Mouse (Mus musculus): ENCODE measurements around the gene Mpo. TPM values are rescaled to one million over a fixed set of nuclear protein-coding genes. Genes with fewer than 3 reads are reported as not detected.

Gene Mpo
- polyA plus RNA-seq, 1 experiment: 0.14 TPM

DNA sequence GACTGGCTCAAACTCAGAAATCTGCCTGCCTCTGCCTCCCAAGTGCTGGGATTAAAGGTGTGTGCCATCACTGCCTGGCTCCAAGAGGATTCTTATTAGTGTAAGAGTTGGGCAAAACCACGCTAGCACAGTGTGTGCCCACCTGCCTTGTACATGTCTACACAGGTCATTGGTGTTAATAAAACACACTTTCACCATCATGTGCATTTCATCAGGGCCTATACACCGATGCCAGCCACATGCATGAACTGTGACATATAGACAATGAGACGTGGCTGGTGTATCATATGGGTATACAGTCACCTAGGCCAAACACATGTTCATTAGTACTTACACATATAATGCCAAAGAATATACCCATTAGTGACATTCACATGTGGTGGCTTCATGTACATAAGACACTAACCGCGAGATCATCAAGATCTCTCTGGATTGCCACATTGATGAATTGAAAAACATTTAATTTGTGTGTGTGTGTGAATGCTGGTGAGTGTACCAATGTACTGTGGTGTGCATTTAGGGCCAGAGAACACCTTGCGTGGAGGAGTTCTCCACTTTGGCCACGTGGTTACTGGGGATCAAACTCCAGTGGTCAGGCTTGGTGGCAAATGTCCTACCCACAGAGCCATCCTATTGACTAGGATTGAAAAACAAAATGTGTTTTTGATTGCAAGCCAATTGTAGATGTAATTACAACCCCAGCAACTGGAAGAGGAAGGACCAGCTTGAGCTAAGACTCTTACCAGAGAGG lies 35.0 kb upstream of the Mpo start:
- no peak for DNase-seq (ENCODE audit: low read depth)

DNA sequence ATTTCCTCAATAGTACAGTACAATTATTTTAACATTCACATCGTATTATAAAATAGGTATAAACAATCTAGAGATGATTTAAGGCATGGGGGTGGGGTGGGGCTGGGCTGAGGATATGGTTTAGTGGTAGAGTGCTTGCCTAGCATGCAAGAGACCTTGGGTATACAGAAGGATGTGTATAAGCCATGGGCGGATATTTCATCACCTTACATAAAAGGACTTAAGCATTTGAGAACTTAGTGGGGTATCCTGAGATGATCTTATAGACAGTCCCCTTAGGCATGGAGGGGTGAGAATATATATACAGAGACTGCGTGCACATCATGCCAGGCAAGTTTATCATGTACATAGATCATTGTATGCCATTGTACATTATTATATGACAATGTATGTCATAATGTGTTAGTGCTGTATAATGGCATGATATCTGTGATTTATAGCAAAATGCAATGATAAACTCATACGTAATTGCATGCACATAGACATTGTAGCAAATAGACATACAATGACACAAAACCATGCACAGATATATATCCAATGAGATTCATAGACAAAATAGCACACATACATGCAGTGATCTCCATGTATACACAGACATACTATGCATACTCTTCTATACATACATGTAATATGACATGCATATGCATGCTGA lies 34.3 kb upstream of the Mpo start:
- DNase-seq (ENCODE audit: low read depth): no peak

DNA sequence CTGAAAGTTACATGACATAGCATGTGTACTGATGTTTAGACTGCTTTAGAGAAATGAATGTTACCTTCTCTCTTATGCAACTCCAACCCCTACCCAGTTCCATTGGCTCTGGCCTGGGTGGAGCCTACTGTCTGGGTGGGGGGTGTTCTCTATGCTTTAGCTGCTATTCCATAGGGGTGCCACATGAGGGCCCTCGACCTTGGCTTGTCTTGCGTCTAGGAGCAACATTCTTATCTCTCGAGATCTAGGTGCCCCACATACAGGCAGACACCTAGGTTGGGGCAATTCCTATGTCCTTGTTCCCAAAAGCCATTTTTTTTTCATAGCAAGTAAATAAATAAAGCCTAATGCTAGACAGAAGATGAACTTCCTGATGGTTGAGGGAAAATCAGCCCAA lies 33.8 kb upstream of the Mpo start:
- no peak for DNase-seq (ENCODE audit: low read depth)

DNA sequence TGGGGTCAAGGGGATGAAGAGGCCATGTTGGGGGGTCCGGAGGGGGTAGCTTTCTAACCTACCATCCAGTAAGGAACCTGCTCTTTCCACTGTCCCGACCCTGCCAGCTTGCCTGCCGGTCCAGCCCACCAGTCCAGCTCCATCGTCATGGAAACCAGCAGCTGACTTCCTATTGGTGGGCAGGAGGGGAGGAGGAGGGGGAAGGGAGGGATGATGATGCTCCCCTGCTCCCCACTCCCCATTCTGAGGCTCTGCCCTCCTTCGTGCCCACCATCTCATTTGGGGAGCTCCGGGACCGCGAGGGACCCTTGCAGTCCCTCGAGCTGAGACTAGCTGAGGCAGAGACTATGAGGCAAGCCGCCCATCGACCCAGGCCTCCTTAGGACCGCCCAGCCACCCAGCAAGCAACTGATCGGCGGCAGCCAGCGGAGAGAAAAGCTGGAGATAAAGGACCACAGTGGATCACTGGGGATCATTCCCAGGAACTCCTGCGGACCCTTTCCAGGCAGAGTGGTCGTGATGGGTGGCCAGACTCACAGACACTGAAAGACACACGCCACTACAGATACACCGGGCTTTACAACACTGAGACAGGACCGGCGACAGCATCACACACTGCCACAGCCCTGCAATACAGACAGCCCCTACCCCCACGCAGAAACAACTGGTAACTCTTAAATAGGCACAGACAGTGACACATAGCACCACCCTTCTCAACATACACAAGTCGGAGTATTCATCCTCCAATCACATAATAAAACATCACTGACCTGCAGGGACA lies 32.9 kb upstream of the Mpo start, which contains the start of gene Tspoap1:
Gene Tspoap1, plus strand, starts transcription at position 241 of the 781 bp plus-strand sequence.
- DNase-seq (ENCODE audit: low read depth): no peak

DNA sequence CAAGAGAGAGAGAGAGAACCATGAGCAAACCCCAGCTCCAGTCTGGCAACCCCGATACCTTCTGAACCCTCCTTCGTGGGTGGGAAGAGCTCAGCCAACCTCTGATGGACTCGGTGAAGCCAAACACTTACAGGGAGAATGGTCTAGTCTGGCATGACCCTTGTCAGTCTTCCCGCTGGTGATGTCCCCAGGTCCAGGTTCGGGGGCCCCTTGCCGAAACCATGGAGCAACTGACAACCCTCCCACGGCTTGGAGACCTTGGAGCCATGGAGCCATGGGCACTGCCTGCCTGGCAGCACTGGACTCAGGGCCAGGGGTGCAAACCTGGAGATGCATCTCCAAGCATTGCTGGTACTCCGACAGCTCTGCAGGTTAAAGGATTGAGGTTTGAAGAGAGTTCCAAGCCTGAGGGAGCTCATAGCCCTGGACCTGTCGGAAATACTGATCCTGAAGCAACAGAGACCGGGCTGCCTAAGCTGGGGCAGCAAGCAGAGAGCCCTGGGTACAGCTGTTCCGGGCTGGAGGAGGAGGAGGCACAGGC lies 32.1 kb upstream of the Mpo start:
- no peak for DNase-seq (ENCODE audit: low read depth)

DNA sequence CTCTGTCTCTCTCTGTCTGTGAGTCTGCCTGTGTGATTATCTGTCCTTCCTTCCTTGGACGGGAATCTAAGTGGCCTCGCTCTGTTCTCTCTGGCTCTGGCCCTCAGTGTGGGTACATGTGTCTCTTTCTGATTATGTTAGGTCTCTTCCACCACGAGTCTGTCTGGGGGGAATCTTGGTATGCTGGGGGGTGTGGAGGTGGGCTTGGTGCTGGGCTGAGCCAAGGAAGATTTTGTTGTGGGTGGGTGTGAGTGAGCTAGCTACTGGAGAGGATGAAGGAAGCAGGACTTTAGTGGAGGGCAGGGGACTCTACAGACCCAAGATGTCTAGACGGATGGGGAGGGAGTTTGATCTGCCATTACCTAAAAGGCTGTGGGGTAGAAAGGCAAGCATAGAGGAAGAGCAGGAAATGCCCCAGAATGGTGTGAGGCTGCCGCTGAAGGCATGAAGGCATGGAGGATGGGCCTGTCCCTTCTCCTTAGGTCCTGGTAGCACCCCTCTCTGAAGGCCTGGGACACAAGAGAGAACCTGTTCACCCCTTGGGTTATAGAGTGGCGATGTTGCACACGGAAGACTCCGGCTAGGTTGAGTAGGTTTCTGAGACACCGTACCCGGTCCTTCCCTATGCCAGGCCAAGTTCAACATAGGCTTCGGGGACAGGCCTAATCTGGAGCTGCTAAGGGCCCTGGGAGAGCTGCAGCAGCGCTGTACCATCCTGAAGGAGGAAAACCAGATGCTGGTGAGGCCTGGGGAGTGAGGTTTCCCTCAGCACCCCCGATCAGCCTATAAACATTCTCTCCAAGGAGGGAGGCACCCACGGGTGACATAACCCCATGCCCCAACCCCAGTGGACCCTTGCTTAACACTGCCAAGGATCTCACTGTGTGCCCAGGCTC lies 31.3 kb upstream of the Mpo start:
- no peak for DNase-seq (ENCODE audit: low read depth)

DNA sequence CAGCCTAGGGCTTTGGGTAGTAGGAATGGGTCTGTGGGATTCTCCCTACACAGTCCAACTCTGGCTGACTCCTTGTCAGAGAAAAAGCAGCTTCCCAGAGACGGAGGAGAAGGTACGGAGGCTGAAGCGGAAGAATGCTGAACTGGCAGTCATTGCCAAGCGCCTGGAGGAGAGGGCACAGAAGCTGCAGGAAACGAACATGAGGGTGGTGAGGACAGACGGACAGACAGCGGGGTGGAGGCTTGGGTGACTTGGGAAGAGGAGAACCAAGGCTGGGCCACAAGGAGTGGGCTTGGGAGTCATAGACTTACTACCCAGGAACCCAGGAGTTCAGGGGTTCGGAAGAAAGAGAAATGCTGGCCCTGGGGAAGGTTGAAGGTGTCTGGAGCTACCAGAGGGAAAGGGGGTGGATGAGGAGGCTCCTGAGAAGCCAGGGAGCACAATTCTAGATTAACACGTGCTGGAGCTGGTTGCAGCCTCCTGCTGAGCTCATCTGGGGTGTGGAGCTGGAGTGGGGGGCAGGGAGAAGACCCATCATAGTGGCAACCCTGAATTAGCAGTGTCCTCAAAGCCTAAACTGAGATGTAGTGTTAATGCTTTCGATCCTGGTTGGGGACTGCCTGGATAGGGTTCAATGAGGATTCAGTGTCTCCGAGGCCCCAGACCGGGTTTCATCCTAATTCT lies 30.5 kb upstream of the Mpo start:
- DNase-seq (ENCODE audit: low read depth): no peak

DNA sequence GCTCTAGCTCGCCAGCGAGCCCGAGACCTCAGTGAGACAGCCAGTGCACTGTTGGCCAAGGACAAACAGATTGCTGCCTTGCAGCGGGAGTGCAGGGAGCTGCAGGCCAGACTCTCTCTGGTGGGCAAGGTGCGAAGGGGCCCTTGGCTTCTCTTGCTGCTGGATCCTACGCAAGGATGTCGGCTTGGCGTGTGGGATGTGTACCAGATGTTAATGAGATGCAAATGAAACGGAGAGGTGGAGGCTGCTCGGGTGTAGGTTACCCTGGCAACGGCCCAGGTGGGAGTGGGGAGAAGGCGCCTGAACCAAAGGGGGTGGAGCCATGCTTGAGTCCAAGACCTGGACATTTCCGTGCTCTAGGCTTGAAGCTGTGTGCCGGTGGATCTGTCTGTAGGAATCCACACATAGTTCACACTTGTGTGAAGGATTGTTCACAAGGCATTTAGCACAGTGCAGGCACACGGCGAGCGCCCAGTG lies 29.8 kb upstream of the Mpo start:
- DNase-seq (ENCODE audit: low read depth): no peak

DNA sequence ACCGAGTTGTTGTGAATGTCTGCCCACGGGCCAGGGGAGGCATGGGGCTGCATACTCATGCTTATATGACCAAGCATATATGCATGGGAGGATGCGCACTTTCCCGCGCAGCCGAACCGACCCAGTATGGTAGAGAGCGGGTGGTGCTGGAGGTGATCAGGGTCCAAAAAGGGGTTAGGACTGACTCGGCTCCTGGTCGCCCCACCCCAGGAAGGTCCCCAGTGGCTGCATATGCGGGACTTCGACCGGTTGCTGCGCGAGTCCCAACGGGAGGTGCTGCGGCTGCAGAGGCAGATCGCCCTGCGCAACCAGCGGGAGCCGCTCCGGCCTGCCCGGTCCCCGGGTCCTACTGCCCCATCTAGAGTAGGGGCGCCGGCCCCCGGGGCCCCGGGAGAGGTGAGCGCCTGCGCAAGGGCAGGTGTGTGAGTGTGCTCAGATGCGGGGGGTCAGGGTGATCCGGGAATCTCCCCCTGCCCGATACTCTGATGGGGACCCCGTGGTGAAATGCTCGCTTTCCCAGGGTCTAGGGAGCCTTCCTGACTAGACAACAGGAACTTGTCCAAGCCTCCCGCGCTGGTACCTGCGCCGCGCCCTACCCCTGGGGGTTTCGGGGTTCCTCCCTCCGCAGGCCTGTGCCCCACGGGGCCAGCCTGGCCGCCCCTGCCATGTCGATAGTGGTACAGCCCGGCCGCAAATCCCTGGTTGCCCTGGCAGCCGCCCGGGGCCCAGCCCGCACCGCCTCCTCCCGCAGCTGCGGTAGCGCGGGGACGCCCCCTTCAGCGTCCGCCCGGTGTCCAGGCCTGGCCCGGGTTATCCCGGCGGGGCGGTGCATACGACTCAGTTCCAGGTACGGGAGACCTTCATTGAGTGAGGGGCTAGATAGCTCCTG lies 29.1 kb upstream of the Mpo start:
- DNase-seq (ENCODE audit: low read depth): no peak

DNA sequence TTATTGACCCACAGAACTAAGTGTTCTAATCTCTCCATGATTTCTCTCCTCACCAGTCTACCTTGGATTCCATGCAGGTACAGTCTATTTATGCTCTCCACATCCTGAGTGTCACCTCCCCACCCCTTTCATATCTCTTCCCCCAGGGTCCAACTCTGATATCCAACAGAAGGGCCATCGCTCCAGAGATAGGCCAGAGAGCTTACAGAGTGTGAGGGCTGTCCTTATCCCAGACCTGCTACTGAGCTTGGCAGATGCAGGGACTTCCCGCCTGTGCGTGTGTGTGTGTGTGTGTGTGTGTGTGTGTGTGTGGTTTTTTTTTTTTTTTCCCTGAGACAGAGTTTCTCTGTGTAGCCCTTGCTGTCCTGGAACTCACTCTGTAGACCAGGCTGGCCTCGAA lies 24.6 kb upstream of the Mpo start:
- DNase-seq (ENCODE audit: low read depth): no peak

DNA sequence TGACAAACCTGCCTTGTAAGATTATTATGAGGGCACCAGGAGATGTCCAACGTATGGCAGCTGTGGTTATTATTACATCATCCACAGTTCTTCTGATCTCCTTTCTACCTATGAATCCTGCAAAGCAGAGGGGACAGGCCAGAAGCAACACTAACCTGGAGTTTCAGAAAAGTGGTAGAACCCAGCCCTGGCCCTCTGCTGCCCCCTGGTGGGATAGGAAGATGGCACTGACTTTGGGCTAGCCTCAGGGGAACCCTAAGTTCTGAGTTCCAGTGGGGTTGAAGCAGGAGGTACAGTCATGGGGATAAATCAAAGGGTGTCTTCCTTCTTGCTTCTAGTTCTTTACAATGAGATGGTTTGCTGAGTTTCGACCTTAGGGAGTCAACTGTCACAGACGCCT lies 22.4 kb upstream of the Mpo start:
- no peak for DNase-seq (ENCODE audit: low read depth)

DNA sequence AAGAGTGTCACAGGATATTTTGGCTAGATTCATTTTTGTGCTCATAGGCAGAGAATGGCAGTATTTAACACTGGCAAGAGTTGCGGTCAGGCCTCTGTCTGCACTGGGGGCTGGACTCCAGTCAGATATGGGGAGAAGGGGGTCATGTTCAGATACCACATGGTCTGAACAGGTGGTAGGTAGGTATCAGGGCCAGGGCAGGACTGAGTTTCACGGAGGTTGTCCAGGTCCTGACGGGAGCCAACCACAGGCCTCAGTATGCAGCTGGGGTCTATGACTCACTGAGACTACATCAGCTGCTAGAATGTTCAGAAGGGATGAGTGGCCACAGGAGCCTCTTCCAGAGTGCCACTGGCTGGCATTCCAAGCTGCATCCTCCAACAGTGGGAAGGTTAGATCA lies 21.0 kb upstream of the Mpo start:
- no peak for DNase-seq (ENCODE audit: low read depth)

DNA sequence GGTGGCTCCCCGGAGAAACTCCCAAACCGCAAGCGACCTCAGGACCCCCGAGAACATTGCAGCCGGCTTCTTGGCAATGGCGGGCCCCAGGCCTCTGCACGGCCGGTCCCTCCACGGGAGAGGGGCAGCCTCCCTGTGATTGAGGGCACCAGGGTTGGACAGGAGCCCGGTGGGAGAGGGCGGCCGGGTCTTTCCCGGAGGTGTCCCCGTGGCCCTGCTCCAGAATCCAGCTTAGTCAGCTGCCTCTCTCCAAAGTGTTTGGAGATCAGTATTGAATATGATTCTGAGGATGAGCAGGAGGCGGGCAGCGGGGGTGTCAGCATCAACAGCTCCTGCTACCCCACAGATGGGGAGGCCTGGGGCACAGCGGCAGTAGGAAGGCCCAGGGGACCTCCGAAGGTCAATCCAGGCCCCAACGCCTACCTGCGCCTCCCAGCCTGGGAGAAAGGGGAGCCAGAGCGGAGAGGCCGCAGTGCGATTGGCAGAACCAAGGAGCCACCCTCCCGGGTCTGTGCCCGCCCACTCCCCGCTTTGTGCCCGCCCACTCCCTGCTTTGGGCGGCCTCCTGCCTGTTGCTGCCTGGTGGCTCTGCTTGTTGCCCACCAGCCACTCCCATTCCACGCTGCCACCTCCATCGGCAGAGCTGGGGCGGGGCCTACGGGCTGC lies 15.1 kb upstream of the Mpo start:
- DNase-seq (ENCODE audit: low read depth): no peak

DNA sequence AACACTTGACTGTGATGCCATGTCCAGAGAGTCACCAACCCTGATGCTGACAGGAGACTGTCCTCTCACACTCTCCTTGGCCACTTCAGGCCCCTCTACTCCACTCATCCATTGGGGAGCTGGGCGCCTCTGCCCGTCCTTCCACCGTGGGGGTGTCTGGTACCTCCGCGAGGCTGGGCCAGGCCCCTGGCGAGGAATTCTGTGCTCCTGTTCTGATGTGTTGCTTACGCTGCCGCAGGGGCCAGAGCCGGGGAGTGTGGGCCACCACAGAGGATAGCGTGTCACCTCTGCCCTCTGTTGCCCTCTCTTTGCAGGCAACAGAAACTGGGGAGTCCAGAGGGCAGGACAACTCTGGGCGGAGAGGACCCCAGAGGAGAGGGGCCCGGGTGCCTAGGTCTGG lies 14.5 kb upstream of the Mpo start:
- DNase-seq (ENCODE audit: low read depth): no peak

DNA sequence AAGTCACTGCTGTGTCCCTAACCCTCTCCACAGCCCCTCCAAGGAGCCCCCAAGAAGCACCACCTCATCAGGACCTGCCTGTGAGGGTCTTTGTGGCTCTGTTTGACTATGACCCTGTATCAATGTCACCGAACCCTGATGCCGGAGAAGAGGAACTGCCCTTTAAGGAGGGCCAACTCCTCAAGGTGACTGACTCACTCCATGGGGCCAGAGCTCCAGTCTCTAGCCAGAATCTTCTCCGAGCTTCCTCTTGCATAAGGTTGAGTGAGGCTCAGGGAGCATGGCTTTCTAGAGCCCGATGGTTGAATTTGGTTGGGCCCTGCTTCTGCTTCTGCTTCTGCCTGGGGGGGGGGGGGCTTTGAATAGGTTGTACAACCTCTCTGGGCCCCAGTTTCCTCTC lies 14.0 kb upstream of the Mpo start:
- no peak for DNase-seq (ENCODE audit: low read depth)

DNA sequence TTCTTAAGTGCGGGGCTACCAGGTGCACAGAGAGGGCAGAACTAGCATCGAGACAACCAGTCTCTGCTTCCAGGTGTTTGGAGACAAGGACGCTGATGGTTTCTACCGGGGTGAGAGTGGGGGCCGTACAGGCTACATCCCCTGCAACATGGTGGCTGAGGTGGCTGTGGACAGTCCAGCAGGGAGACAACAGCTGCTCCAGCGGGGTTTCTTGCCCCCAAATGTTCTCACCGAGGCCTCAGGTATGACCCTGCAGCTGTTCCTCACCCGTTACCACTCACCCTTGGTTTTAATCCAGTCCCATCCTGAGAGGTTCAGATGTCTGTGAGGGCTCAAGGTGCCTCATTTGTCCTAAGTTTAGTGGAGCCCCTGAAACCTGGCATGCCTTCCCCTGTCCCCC lies 13.3 kb upstream of the Mpo start:
- no peak for DNase-seq (ENCODE audit: low read depth)

DNA sequence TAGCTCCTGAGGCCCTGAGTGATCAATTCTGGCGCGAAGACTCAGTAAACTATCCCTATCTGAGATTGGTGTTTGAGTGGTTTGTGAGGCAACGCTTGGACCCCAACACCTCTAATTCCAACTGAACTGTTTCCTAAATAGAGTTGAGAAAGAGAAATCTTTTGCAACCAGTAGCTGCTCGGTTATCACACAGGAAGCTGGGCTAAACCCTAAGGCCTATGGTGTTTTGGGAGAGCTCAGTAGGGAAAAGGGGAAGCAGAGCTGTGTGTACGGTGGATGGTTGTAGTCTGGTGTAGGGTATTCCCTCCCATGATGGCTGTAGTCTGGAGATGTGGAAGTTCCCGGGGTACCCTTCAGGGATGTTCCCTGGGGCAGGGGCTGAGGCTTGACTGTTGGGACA lies 3.3 kb upstream of the Mpo start:
- no peak for DNase-seq (ENCODE audit: low read depth)

DNA sequence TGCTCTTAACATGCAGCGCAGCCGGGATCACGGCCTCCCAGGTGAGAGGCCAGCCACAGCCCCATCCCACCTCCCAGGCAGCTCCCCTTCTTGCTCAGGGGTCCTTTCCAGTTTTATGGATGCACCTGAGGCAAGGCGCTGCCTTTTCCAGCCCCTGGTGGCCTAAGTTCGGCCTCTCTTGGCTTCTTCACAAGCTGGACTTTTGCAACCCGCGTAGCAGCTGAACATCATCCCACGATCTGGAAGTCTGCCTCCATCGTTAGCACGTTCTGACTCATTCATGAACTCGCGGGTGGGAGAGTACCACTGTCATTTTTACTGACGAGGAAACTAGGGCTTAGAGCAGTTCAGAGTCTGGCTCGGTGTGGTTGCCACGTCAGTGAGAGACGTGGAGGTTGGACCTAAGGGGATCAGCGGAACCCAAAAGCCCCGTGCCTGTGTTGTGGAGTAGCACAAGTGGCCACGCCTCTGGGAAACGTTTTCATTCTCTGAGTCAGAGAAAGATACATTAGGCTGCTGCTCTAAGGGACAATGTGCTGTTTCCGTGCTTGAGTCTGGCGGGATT lies 8.4 kb downstream of the Mpo start:
- DNase-seq (ENCODE audit: low read depth): no peak

DNA sequence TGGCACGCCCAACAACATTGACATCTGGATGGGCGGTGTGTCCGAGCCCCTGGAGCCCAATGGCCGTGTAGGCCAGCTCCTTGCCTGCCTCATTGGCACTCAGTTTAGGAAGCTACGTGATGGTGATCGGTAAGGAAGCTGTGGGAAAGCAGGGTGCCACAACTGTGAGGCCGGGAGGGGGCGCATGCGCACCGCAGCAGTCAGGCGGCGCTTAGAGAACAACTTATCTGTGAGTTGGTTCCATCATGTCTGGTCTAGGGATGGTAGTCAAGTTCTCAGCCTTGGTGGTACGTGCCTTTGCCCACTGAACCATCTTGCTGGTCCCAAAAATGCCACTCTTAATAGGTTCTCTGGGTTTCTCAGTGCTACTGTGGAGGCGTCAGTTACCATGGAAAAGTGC lies 9.2 kb downstream of the Mpo start:
- no peak for DNase-seq (ENCODE audit: low read depth)

Measured in gonadal fat pad, adult 2 months (tissue).